Mouse (Mus musculus): ENCODE data around the gene Thbs2.

- TF ChIP-seq EP300 (IDR thresholded peaks at IDR 0.05; ENCODE audit: low read length) (no peak), CTCF (conservative IDR thresholded peaks at IDR 0.05 in 1 of 2, IDR thresholded peaks at IDR 0.05 in 1 of 2; ENCODE audit: low read depth in 2 of 2, low read length in 2 of 2) (no peak), ELF1 (IDR thresholded peaks at IDR 0.05; ENCODE audit: low read depth, low read length) (no peak), TCF12 (IDR thresholded peaks at IDR 0.05; ENCODE audit: low read depth, low read length) (no peak), MEF2A (IDR thresholded peaks at IDR 0.05; ENCODE audit: borderline replicate concordance, low read depth, low read length) (no peak), ZKSCAN1 (IDR thresholded peaks at IDR 0.05; ENCODE audit: borderline replicate concordance, low read depth, low read length) (no peak), UBTF (IDR thresholded peaks at IDR 0.05; ENCODE audit: low read depth, low read length) (no peak), POLR2A (IDR thresholded peaks at IDR 0.05; ENCODE audit: low read depth, low read length) (no peak), JUND (conservative IDR thresholded peaks at IDR 0.05; ENCODE audit: low read depth, low read length) (no peak), ZMIZ1 (IDR thresholded peaks at IDR 0.05; ENCODE audit: low read depth, low read length) (no peak), USF2 (conservative IDR thresholded peaks at IDR 0.05; ENCODE audit: low read depth, low read length) (no peak), CHD2 (IDR thresholded peaks at IDR 0.05; ENCODE audit: low read length) (no peak), ZNF384 (IDR thresholded peaks at IDR 0.05; ENCODE audit: low read depth, low read length) (no peak), MAZ (IDR thresholded peaks at IDR 0.05; ENCODE audit: low read depth, low read length) (no peak)
Observed at GRCm38 (mm10) chr17:14643996-14644395, 50.0 kb downstream of the Thbs2 start.
